Mouse (Mus musculus) left cerebral cortex, adult 8-10 months (tissue): ENCODE measurements around the gene Kalrn. TPM values are rescaled to one million over a fixed set of nuclear protein-coding genes. Genes with fewer than 3 reads are reported as not detected.

ENCODE experiments used
- DNase-seq, 2 experiments: peaks; one replicate each; pipeline ENCODE4 v3.0.0; 2022; ENCODE audit warnings: low spot score in 2 of 2
- total RNA-seq, 4 experiments: library from RNA; stranded (reverse); gene quantifications; 2 replicates each; pipeline ENCODE4 v1.2.4; 2022

Gene Kalrn
- total RNA-seq, 4 experiments from 2014 or later = 485 to 551 (median 491) TPM

DNA sequence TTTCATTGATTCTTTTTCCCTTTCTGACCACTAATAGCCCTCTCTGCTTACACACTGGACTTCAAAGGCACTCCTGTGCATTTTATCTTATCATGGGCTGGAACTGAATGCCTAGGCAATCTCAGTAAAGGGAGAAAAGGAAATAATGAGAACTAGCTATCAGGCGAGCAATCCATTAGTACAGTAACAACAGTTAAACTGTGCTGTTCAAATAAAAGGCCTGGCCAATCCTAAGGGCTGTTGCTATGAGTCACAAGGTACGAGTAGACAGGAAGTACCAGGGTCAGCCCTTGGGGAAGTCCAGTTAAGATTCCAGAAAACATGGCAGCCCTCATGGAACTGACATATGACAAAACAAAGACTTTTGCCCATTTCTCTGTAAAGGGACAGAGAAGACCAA is 302.7 kb downstream of the Kalrn start:
- DNase-seq = no peak

- DNase-seq = no peak
Observed at GRCm38 (mm10) chr16:34269642-34270041, 303.7 kb downstream of the Kalrn start.

GRCm38 (mm10) chr16:34267751-34268150 is 305.6 kb downstream of the Kalrn start:
- DNase-seq = no peak

- no peak for DNase-seq
Observed at GRCm38 (mm10) chr16:34264671-34265070, 308.7 kb downstream of the Kalrn start.

DNA sequence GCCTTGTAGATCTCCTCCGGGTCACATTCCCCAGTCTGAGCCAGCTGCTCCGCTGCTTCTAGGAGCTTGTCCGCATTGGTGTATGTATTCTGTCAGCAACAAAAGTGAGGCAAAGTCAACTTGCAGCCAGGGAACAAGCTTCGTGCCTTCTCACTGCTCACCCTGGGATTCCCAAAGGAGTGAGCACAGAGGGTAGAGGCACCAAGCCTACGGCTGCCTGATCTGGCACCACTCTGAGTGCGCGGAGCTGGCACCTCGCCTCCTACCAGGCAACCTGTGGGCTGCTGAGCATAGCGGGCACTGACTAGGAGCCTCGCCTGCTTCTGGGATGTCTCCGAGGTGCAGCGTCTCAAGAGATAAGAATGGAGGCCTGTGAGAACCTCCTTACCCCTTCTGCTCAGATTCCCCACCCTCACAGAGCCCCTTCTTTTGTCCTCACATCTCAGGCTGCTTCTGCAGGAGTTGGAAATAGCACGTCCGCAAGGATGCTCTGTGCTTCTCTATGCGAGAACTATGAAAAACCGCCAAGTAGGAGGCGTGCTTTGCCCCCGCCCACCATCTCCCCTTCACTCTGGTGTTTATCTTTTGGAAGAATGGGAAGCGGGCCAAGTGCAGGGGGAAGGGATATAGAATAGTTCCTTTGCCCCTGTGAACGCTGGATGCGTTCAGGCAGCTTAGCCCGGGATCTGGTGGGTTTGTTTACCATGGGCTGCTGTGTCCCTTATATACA is 310.4 kb downstream of the Kalrn start:
- peak; percentile 69 to 78 for DNase-seq

DNA sequence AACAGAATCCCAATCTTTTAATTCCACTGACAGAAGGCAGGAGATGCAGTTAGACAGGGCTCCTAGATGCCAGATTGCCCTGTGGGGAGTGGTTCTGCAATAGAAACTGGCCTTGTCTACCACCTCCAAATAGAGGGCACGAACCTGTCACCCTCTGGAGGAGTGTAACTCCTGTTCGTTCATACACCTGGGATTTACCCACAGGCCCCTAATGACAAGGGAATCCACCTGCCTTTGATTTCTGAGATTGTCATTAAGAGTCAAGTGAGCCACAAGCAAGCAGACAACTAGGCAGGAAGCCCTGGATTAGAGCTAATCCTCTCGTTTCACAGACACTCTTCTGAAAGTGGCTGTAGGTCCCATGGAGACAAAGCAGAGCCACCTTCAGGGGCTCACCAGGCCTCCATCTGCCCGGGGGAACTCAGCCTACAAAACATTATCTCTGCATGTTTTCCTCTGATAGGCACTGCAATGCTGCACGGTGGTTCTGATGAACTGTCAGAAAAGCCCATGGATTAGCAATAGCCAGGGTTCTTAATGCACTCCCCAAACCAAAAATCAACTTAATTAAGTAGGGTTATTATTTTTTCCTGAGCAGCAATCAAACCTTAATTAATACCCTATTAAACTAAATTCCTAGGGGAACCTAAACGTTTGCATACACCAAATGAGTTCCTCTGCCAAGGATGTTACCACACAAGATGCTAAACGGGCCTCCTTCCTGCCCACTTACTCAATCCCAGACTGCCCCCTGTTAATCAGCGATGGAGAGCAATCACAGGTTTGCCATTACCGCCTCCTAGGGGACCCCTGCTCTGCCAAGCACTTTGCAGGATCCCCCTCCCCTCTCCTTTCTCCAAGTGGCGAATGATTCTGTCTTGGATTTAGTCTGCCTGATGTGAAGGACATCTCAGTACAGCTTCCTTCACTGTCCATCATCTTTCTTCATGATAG is 312.1 kb downstream of the Kalrn start:
- no peak for DNase-seq

DNA sequence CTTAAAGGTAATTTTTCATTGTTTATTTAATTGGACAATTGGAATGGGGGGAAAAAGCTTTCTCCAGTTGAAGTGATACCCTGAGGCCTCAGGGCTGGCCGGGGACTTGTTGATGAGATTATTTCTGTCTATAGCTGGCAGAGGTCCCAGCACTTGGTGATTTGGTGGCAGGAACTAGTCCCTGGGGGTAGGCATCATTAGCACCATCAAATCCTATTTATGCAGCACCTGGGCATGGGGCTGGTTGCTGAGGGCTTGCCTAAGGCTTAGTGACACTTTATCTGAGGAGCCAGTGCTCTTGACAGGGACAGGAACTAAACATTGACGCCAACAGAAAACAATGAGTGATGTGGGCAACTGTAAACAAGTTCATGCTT is 318.7 kb downstream of the Kalrn start:
- no peak for DNase-seq

DNA sequence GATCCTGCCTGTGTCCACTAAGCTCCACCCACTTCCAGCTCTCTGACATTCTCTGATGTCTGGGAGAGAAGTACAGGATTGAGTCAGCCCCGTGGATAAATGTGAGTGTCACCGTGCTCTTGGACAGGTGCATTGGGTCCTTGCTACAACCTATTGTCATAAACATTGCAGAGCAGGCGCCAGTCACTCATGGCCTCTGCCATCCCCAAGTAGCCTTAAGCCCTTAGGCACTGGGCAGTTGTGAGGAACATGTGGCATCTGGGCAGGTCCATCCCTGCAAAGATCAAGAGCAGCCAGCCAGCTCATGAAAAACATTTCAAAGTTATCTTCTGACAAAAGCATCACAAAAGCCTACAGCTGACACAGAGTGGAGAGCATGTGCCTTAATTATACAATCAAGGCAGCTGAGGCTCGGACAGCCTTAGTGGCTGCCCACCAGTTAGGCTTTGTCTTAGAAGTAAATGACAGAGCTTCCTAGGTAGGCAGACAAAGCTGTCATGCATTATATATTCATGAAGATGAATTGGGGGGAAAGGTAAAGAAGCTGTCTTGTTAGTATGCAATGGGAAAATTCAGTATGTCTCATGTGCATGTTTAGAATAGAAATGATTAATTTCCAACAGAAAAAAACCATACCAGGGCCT is 319.2 kb downstream of the Kalrn start:
- no peak for DNase-seq

- no peak for DNase-seq
Observed at GRCm38 (mm10) chr16:34252670-34253069, 320.7 kb downstream of the Kalrn start.

DNA sequence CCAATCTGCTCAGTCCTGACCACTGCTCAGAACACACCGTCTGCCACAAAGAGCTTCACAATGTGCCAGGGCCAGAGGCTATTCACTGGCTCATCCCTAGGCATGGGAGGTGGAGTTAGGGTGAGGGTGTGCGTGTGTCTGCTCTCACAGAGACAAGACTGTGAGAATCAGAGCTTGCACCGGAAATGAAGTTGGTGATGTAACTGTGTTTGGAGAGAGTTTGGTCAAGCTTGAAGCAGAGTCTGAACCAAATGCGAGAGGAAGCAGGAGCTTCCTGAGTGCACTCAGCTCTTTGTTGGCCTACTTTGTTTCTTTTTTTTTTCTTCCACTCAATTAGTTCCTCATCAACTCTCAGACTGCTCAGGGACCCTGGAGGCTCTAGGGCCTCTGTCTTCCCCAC is 325.1 kb downstream of the Kalrn start:
- DNase-seq = no peak

DNA sequence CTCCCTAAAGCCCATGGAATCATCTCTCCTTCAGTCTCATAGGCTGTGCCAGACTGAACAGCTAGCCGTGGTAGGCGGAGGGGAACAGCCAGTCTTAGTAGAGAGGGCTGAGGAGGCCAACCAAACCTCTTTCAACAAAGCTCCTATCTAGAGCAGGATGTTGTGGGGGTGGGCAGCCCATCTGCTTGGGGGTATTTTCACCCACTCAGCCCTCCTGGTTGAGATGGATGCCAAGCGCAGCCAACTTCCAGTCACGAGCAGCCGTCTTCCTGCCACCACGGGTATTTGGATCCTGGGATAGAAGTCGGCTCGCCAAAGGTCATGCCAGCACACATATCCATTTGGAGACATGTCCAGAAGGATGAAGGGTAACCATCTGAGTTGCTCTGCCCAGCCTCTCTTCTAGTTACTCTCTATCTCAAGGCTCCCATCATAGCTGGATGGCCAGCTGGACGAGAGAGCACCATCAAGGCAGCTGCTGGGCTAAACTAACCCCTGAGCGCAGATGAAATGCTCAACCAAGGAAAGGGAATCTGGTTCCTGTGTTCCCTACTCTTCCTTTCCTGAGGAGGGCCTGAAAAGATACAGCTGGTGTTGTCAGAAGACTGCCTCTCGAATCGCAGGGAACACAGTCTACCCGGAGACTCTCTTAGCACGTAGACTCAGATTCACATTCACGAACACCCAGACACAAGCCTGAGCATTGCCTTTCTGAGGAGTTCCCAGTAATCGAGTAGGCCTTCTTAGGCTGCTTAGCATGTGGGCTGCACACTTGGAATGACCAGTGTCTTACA is 331.2 kb downstream of the Kalrn start:
- peak in 1 of 2 experiments; percentile 92 for DNase-seq

DNA sequence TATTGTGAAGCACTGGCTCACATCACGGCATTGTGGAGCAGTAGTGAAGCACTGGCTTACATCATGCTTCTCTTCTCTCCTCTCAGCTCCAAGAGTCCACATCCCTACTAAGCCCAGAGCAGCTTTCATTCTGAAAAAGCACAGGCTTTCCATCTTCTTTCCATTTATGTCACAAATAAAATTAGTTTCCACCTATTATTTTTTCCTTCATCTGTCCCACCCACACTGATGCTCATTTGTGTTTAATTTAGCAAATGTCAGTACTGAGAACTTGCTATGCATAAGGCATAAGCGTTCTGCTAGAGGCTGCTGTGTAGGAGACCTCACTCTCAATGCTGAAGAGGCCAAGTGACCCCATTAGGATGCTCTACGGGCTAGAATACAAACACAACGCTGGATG is 333.7 kb downstream of the Kalrn start:
- no peak for DNase-seq

DNA sequence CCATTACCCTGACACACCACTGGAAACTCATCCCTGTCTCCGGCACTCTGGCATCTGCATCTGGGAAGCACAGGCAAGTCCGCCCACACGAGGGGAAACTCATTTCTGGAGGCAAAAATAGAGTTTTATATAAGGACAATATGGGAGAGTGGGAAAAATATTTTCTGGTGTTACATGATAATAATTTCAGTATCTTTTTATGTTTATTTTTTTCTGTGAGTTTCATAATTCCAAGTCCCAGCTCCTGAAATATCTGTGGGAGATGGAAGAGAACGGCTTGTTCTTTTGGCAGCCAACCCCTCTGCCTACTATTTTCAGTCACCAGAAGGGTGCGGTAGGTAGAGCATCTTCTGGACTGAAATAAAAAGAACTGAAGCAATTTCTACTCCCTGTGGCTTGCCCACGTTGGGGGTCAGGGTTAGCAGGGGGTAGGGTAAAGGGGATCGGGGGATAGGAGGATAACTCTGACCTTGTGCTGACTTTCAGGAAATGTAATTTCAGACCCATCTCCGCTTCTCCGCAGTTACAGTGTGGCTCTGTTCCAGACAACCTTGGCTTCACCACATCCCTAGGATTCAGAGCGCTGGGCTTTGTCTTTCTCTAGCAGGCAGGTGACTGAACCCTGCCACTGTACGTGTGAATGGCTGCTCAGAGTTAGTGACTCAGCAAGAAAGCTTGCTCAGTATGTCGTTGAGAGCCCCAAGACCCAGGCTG is 336.3 kb downstream of the Kalrn start:
- DNase-seq = peak in 1 of 2 experiments; percentile 89

GRCm38 (mm10) chr16:34235086-34235485 is 338.2 kb downstream of the Kalrn start:
- no peak for DNase-seq

GRCm38 (mm10) chr16:34231952-34232351 is 341.4 kb downstream of the Kalrn start:
- no peak for DNase-seq

GRCm38 (mm10) chr16:34231146-34231545 is 342.2 kb downstream of the Kalrn start:
- no peak for DNase-seq

DNA sequence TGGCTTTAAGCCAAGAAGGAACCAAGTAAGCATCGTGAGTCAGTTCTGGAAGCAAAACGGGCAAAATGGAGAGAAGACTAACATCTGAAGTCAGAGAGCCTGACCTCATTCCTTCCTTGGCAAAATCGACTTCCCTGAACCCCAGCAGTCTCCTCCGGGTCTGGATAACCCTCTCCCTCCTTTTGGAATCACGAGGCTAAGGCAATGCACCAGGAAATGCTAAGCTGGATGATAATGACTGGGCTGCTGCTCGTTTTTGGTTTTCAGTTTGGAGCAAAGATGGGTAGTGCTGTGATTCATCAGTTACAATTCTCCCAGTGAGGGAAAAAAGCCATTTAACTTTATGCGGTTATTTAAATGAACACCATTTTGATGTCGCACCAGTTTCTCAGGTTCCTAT is 344.0 kb downstream of the Kalrn start:
- DNase-seq = no peak

DNA sequence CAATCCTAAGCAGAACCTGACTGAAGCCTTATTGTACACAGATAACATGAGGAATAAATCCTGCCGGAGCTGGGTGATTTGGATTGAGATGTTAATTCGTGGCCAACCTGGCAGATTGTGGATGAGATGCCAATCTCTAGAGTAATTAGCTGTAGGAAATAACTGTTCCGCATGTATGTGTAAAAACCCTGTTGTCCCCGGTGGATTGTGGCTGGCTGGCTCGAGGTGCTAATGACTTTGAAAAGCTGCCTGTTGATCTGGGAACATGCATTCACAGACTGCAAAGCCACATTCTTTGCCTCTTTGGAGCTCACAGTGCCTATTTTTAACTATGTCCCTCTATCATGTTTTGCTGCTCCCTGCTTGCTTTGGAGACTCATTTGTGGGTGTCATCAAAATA is 344.7 kb downstream of the Kalrn start:
- DNase-seq = no peak

- DNase-seq = no peak
Observed at GRCm38 (mm10) chr16:34212160-34212559, 361.2 kb downstream of the Kalrn start.

DNA sequence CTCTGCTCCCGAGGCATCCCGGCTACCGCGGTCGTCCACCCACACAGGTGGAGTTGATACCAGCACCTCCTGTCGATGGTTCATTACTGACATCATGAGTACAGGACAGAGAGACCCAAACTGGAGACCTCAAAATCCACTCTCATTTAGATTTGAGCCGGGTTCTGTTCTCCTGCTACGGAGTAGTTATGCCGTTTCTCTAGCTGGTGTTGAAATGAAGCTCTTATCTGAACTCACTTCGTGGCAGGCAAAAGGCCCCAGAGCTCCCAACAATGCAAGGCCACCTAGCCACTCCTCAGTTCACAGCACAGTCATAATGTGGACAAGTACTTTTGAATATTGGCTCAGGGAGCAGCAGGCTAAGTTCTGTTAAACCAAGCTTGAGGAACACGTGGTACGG is 362.1 kb downstream of the Kalrn start:
- DNase-seq = no peak

DNA sequence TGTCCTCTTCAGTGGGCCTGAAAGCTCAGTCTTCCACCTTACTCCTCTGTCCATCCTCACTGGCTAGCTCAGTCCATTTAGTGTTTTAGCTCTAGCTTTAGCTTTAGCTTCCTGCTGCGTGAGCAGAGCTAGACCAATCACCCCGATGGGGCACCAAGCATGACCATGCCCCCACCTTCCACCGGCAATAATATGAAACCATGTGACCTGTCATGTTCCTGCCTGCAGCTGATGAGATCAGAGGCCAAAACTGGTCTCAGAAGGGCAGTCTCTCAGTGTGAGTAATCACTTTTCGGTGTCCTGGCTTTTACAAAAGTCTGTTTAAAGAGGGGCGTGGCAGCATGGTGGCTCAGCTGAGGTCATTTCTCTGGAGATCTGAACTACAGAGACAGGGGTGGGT is 364.6 kb downstream of the Kalrn start:
- no peak for DNase-seq
